15 mouse cellular contexts compared by ENCODE assay signal in genomic region chr6:56523938-56524866, GRCm38 (mm10). TPM values are rescaled to one million over a fixed set of nuclear protein-coding genes. Genes with fewer than 3 reads are reported as not detected.
DNase-seq lines count a peak whose midpoint lies in the region; ATAC-seq and TF ChIP-seq lines count a peak whose summit lies in the region.
"Had no signal": no experiment of that assay in that cellular context is flagged by ENCODE, and none has a peak within 500 bp of the region (broad histone marks: within the 10 kb centered on the region; RNA-seq: fewer than 3 reads in every experiment).

No protein-coding gene starts in this region.

- WGBS in hindbrain, postnatal 0 days: 71% methylated on average over 6 of the region's 6 CpGs
- 84% methylated on average over 6 of the region's 6 CpGs for WGBS in hindbrain, embryonic 11.5 days
- 68% methylated on average over 6 of the region's 6 CpGs for WGBS in midbrain, embryonic 13.5 days

- no peaks in the 10 kb centered on the region for H3K27me3 ChIP-seq in hindbrain, postnatal 0 days (ENCODE audit: insufficient read depth, low read length)
- no peaks in the 10 kb centered on the region for H3K27me3 ChIP-seq in hindbrain, embryonic 11.5 days (ENCODE audit: control insufficient read depth, insufficient read depth, low read length)
- H3K27me3 ChIP-seq in midbrain, embryonic 13.5 days: peaks cover 16% of the 10 kb centered on the region
- H3K27me3 ChIP-seq: CH12.LX; hindbrain, embryonic 13.5 days; liver, embryonic 15.5 days; Patski had no signal

- no peak overlapping the region for H3K4me3 ChIP-seq in hindbrain, postnatal 0 days (ENCODE audit: low read length)
- H3K4me3 ChIP-seq in hindbrain, embryonic 11.5 days (ENCODE audit: low read depth, low read length): no peak overlapping the region
- no peak overlapping the region for H3K4me3 ChIP-seq in midbrain, embryonic 13.5 days (replicated peaks)
- H3K4me3 ChIP-seq: hindbrain, embryonic 13.5 days; liver, embryonic 15.5 days had no signal

- TF ChIP-seq CTCF in hindbrain, postnatal 0 days (IDR thresholded peaks at IDR 0.05; ENCODE audit: low read depth): no peak
- no peak for TF ChIP-seq CTCF in brain, embryonic 14.5 days (IDR thresholded peaks at IDR 0.05; ENCODE audit: borderline replicate concordance, extremely low read depth, insufficient read depth, insufficient read length)

- no peaks in the 10 kb centered on the region for H3K9me3 ChIP-seq in hindbrain, postnatal 0 days (ENCODE audit: low read length)
- no peaks in the 10 kb centered on the region for H3K9me3 ChIP-seq in hindbrain, embryonic 11.5 days (ENCODE audit: control insufficient read depth, low read length)
- no peaks in the 10 kb centered on the region for H3K9me3 ChIP-seq in midbrain, embryonic 13.5 days
- H3K9me3 ChIP-seq: hindbrain, embryonic 13.5 days; liver, embryonic 15.5 days had no signal

- no peak overlapping the region for H3K4me2 ChIP-seq in hindbrain, postnatal 0 days (ENCODE audit: low read depth, low read length)
- H3K4me2 ChIP-seq in hindbrain, embryonic 11.5 days (replicated peaks; ENCODE audit: low read depth, low read length): no peak overlapping the region
- no peak overlapping the region for H3K4me2 ChIP-seq in midbrain, embryonic 13.5 days (replicated peaks)
- H3K4me2 ChIP-seq: hindbrain, embryonic 13.5 days; liver, embryonic 15.5 days had no signal

- peak; percentile 85 for ATAC-seq in hindbrain, postnatal 0 days
- ATAC-seq in hindbrain, embryonic 11.5 days (ENCODE audit: low FRiP score): no peak
- ATAC-seq in midbrain, embryonic 13.5 days: peak; percentile 65; the same call in 1 of the 2 replicates
- no peak for ATAC-seq in inflammation-experienced regulatory T-cells, adult 6 months
- ATAC-seq: Patski had no signal

- no peaks in the 10 kb centered on the region for H3K36me3 ChIP-seq in hindbrain, postnatal 0 days (ENCODE audit: insufficient read depth, low read length)
- no peaks in the 10 kb centered on the region for H3K36me3 ChIP-seq in hindbrain, embryonic 11.5 days (ENCODE audit: control insufficient read depth, insufficient read depth, low read length)
- H3K36me3 ChIP-seq in midbrain, embryonic 13.5 days: no peaks in the 10 kb centered on the region
- H3K36me3 ChIP-seq: hindbrain, embryonic 13.5 days; liver, embryonic 15.5 days had no signal

- no peaks in the 10 kb centered on the region for H3K4me1 ChIP-seq in hindbrain, postnatal 0 days (ENCODE audit: insufficient read depth, low read length)
- no peaks in the 10 kb centered on the region for H3K4me1 ChIP-seq in hindbrain, embryonic 11.5 days (replicated peaks; ENCODE audit: control insufficient read depth, insufficient read depth, low read length)
- peaks cover 12% of the 10 kb centered on the region for H3K4me1 ChIP-seq in midbrain, embryonic 13.5 days (replicated peaks)
- H3K4me1 ChIP-seq: hindbrain, embryonic 13.5 days; liver, embryonic 15.5 days had no signal

- DNase-seq in hindbrain, postnatal 0 days (ENCODE audit: low spot score): peak; percentile 68
- DNase-seq in hindbrain, embryonic 11.5 days (ENCODE audit: low spot score): no peak
- peak; percentile 55 for DNase-seq in brain, embryonic 14.5 days (ENCODE audit: low read depth)
- DNase-seq in cerebellum, adult 8-10 months: peak; percentile 47
- DNase-seq in embryo, embryonic 10.5 days (ENCODE audit: low spot score): no peak
- DNase-seq in adrenal gland, postnatal 25 days: no peak
- DNase-seq: adrenal gland, adult 2 months; lung, postnatal 4 days; thymus, adult 2 months had no signal

- TF ChIP-seq POLR2A in brain, embryonic 14.5 days (IDR thresholded peaks at IDR 0.05; ENCODE audit: borderline replicate concordance, extremely low read depth, insufficient read depth, insufficient read length, poor library complexity, severe bottlenecking): no peak

- peak overlapping the region; percentile 41; the same call in 1 of the 2 replicates for H3K27ac ChIP-seq in hindbrain, postnatal 0 days
- H3K27ac ChIP-seq in hindbrain, embryonic 11.5 days (ENCODE audit: low read depth, low read length): no peak overlapping the region
- no peak overlapping the region for H3K27ac ChIP-seq in midbrain, embryonic 13.5 days
- H3K27ac ChIP-seq: hindbrain, embryonic 13.5 days; liver, embryonic 15.5 days had no signal

- H3K9ac ChIP-seq in hindbrain, postnatal 0 days (replicated peaks; ENCODE audit: low read length): no peak overlapping the region
- H3K9ac ChIP-seq in hindbrain, embryonic 11.5 days (ENCODE audit: low read depth, low read length): no peak overlapping the region
- no peak overlapping the region for H3K9ac ChIP-seq in midbrain, embryonic 13.5 days (replicated peaks)
- H3K9ac ChIP-seq: hindbrain, embryonic 13.5 days; liver, embryonic 15.5 days had no signal

RNA-seq across cellular contexts. Expression of gene Pde1c, which starts 44.7 kb away (rescaled TPM):
- total RNA-seq in hindbrain, postnatal 0 days (2014; rRNA removed): 51.0 and 56.0 TPM in 2 replicates
- 27.5 and 31.4 TPM in 2 replicates for polyA plus RNA-seq in hindbrain, postnatal 0 days (2015; fragmentation: Nextera tagmentation; extraction: Ambion mirVana)
- polyA plus RNA-seq in hindbrain, embryonic 11.5 days (2014; fragmentation: Nextera tagmentation; extraction: Ambion mirVana): 3.8 and 6.0 TPM in 2 replicates
- 9.3 and 10.7 TPM in 2 replicates for polyA plus RNA-seq in brain, embryonic 14.5 days (2012; rRNA removed)
- 7.1 and 9.1 TPM in 2 replicates for polyA plus RNA-seq in midbrain, embryonic 13.5 days (2015; fragmentation: Nextera tagmentation; extraction: Ambion mirVana)
- under 1 TPM in 2 of 3 experiments, not detected in 1; 0.11 to 0.36 TPM for polyA plus RNA-seq in inflammation-experienced regulatory T-cells, adult 6 months (2017; shearing (Covaris generic))
- total RNA-seq in adrenal gland, postnatal 25 days (2021): 0.18 TPM in 1 of 2 replicates, not detected in the other
- polyA plus RNA-seq: adrenal gland, adult 2 months; Patski had no signal

Comparison
In these comparisons a context has a peak if more than half of its experiments do, and no peak if none do; other contexts are left out.
1. ATAC-seq: peak in hindbrain, postnatal 0 days (single experiment) and midbrain, embryonic 13.5 days (single experiment); none in hindbrain, embryonic 11.5 days (single experiment) and inflammation-experienced regulatory T-cells, adult 6 months (single experiment).
2. DNase-seq: peak in hindbrain, postnatal 0 days (single experiment), brain, embryonic 14.5 days (single experiment) and cerebellum, adult 8-10 months (single experiment); none in hindbrain, embryonic 11.5 days (single experiment), embryo, embryonic 10.5 days (single experiment) and adrenal gland, postnatal 25 days (single experiment).